Mouse (Mus musculus) neural tube, embryonic 10.5 days (tissue): ENCODE measurements around the gene Fubp3.
"Not testable (repeated sequence)": the region's sequence is repeated elsewhere in the genome, so short reads cannot be mapped to it uniquely, and the experiment has no call there.

ENCODE experiments used
- DNase-seq: peaks from one replicate; pipeline ENCODE4 v3.0.0-alpha.2; 2017; ENCODE audit warnings: low spot score; ENCODE audit errors: extremely low spot score

Gene Fubp3

GRCm38 (mm10) chr2:31572051-31572914, at the start of gene Fubp3:
TSS of gene Fubp3 (plus strand) at chr2:31572651.
- DNase-seq = peak; percentile 95

DNA sequence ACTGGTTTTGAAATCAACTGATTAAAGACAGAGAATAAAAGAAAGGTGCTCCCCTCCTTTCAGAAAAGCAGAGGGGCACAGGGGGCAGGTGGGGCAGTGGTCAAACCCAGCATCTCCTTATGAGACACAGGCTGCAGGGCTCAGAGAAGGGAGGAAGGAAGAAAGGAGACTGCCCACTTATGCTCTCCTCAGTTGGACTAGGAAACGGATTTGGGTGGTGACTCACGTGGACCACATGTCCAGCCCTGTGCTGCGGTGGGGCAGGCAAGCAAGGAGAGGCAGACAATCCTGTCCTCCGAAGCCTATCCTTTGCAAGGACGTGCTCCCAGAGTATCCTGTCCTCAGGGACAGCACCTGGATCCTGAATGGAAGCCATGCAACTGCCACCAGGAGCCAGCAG, 47.8 kb upstream of the Fubp3 start:
- no peak for DNase-seq

DNA sequence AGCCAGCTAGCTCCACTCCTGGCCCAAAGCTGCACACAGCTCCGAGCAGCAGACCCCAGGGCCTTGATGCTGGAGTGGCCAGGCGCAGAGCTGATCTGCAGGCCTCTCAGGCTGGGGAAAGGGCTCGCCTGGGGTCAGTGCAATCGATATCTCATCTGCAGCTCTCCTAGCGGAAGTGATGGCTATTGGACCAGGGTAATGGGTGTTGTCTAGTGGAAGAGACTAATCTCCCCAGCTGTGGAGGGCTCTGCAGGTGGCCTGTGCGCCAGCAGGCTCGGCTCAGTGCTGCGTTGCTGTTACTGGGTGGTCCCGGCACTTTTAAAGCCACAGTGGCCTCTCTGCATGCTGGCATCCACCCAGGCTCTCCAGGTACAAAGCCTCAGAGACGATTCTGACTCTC, 46.7 kb upstream of the Fubp3 start:
- DNase-seq = peak; percentile 44

DNA sequence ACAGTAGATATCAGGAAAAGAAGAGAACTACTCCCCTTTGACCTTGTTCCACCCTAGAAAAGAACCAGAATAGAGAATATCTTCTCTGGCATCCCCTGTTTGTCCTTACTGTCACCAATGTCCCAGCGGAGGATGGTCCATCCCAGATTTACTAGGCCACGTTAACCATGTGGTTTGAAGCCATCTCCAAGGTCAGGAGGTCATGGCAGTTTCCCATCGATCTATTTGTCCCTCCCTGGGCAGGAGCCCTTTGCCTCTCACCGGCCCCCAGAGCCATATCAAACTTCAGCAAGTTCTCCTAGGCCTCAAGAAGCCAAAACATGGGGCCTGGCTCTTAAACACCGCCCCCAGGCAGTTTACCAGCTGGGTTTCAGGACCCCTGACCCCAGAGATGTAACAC, 42.2 kb upstream of the Fubp3 start:
- DNase-seq = peak; percentile 32

- DNase-seq = no peak
Measured at GRCm38 (mm10) chr2:31537054-31537453, 35.4 kb upstream of the Fubp3 start.

DNA sequence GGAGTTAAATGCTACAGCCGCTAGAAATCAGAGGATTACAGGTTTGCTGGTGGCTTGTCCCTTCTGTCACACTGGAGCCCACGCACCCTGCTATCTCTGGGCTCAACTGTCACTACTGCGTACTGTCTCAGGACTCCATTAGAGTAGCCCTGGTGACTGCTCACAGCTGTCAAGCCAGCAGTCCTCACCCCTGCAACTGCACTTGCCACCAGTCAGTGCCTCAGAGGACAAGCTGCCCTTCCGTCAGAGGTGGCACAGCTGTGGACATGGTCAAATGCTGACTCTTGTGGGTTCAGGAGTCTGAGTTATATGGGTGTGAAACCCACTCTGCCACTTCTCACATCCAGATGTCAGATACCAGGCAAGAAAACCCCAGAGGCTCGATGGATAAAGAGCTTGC, 33.7 kb upstream of the Fubp3 start:
- no peak for DNase-seq

- DNase-seq = no peak
Measured at GRCm38 (mm10) chr2:31541581-31541980, 30.9 kb upstream of the Fubp3 start.

DNA sequence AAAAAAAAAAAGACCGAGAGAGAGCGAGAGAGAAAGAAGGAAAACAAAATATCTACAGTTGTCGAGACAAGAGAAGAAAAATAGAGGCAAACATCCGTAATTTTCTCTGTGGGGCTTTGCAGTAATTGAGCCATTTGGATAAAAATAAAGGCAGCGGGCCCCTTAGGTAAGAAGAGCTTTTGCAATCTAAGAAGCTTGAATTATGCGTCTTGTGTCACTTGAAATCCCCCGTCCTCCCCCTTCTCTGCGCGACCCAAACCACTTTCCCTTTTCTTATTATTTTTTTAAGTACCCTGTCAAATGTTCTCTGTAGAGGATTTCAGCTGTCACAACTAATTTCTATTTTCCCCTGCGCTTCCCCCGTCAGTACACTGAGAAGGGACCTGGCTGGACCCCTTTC, 24.7 kb upstream of the Fubp3 start:
- no peak for DNase-seq

DNA sequence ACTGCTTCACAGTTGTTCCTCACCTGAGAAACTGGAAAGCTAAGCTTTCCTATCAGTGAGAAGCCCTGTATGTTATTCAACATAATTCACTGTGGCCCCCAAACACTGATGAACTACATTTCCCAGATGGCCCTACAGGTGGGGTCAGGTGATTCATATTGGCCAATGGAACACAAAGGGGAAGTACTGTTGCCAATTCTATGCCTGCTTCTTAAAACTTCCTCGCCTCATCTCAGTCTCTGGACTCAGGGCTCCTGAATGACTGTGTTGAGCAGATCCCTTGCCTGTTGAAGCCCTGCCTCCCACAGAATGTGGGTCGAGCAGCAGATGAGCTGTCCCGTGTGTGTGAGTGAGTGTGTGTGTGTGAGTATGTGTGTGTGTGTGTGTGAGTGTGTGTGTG, 21.9 kb upstream of the Fubp3 start:
- no peak for DNase-seq

- not testable (repeated sequence) for DNase-seq
Measured at GRCm38 (mm10) chr2:31551351-31551750, 21.1 kb upstream of the Fubp3 start.

GRCm38 (mm10) chr2:31551971-31552370, 20.5 kb upstream of the Fubp3 start:
- DNase-seq = no peak

DNA sequence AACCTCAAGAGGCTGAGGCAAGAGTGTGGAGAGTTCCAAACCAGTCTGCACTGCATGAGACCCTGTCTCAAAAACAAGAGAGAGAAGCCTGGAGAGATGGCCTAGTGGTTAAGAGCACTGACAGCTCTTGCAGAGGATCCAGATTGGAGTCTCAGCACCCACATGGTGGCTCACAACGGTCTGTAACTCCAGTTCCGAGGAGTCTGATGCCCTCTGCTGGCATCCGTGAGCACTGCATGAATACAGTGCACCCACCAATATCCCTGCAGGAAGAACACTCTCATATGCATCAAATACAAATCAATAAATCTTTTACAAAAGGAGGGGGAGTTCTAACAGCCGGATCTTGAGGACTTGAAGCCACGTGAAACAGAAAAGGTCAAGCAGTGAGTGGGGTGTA, 17.8 kb upstream of the Fubp3 start:
- no peak for DNase-seq

GRCm38 (mm10) chr2:31572915-31573635, 624 bp downstream of the Fubp3 start:
- DNase-seq = no peak

DNA sequence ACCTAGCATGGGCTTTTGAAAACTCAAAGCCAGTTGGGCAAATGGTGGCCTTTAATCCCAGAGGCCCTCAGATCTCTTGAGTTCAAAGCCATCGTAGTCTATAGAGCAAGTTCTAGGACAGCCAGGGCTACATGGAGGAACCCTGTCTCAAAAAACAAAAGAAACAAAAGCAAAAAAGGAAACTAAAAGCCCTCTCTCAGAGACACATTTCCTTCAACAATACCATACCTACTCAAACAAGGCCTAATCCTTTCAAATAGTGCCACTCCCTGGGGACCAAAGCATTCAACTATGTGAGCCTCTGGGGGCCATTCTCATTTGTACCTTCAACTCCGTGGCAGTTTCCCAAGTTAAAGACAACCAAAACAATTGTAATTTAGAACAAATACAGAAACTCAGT, 9.2 kb downstream of the Fubp3 start:
- no peak for DNase-seq

- DNase-seq = no peak
Measured at GRCm38 (mm10) chr2:31591799-31592484, 19.5 kb downstream of the Fubp3 start.

- no peak for DNase-seq
Measured at GRCm38 (mm10) chr2:31607555-31607954, 35.1 kb downstream of the Fubp3 start.

DNA sequence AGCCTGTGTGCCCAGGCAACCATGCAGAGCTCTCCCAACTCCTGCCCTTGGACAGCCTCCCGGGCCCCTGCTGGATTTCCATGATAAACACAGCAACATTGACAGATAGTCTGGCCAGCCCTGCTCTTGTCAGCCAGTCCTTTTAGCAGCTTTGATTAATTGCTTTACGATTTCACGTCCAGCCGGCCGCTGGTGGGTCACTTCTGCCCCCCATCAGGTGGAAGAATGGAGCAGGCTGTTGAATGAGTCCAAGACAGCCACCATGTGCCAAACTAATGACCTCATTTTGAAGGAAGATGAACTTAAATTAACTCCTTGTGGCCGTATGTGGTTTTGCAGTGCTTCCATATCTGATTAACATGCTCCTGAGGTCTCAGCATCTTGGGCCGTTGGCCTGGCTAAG, 37.4 kb downstream of the Fubp3 start:
- DNase-seq = peak; percentile 63

DNA sequence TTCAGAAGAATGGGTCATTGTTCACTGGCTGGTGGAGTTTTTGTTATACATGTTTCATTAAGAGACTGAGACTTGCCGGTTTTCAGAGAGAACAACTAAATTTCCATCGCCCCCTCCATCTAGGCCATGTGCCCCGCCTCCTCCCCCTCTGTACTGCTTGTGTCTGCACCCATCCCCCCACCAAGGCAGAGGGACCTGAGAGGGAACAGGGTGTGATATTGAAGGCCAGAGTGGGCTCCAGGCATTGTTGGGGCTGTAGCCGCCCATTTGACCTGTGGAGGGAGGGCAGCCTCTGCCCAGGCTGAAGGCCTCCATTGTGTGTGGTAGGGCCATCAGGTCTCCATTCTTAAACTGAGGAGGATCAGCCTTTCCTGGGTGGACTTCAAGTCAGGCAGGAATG, 38.5 kb downstream of the Fubp3 start:
- DNase-seq = no peak

- no peak for DNase-seq
Measured at GRCm38 (mm10) chr2:31611400-31611799, 38.9 kb downstream of the Fubp3 start.

GRCm38 (mm10) chr2:31612627-31613026, 40.2 kb downstream of the Fubp3 start:
- DNase-seq = no peak

GRCm38 (mm10) chr2:31613781-31614180, 41.3 kb downstream of the Fubp3 start:
- no peak for DNase-seq

- no peak for DNase-seq
Measured at GRCm38 (mm10) chr2:31618484-31619161, 46.2 kb downstream of the Fubp3 start.
